Mouse (Mus musculus): Measurements from ENCODE around the gene Ccnl2.

DNA sequence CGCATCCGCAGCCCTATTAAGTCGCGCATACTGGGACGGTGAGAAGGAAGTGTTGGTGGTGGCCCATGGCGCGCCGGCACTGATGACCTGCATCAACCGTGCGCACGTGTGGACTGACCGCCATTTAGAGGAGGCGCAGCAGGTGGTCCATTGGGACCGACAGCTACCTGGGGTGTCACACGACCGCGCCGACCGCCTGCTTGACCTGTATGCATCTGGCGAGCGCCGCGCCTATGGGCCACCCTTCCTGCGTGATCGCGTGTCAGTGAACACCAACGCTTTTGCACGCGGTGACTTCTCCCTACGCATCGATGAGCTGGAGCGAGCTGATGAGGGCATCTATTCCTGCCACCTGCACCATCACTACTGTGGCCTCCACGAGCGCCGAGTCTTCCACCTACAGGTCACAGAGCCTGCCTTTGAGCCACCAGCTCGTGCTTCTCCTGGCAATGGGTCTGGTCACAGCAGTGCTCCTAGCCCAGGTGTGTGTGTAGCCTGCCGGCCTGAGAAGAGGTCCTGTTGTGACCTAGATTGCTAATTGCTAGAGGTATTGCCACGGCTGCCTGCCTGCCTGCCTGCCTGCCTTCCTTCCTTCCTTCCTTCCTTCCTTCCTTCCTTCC lies 29.5 kb downstream of the Ccnl2 start:
- TF ChIP-seq UBTF (IDR thresholded peaks at IDR 0.05; ENCODE audit: borderline replicate concordance, insufficient read depth, low read depth, low read length) (no peak), CTCF (IDR thresholded peaks at IDR 0.05 in 2 of 3, conservative IDR thresholded peaks at IDR 0.05 in 1 of 3; ENCODE audit: control insufficient read depth in 1 of 3, insufficient read depth in 1 of 3, low read depth in 2 of 3, low read length in 3 of 3, poor library complexity in 1 of 3, severe bottlenecking in 1 of 3) (no peak), SIN3A (IDR thresholded peaks at IDR 0.05; ENCODE audit: low read length) (no peak)

All from MEL (cell line).